Mouse (Mus musculus) hindbrain, embryonic 15.5 days (tissue): Measurements from ENCODE around the gene Dnah7c. TPM values are rescaled to one million over a fixed set of nuclear protein-coding genes. Genes with fewer than 3 reads are reported as not detected.
"Not testable (repeated sequence)": the region's sequence is repeated elsewhere in the genome, so short reads cannot be mapped to it uniquely, and the experiment has no call there.

Source experiments
- ATAC-seq: fragments of 200-750 bp; cut with Nextera tagmentation; 2 replicates; pipeline ENCODE4 v1.8.0; 2017; ENCODE audit warnings: low read depth, moderate number of reproducible peaks, moderate TSS enrichment; ENCODE audit not compliant: low FRiP score
- H3K27ac ChIP-seq: fragments of 300-500 bp; sonication (generic); replicated peaks from 2 replicates; pipeline ENCODE4 v1.5.1; 2015; ENCODE audit warnings: mild to moderate bottlenecking, inconsistent platforms
- H3K27me3 ChIP-seq: fragments of 300-500 bp; sonication (generic); 2 replicates; pipeline ENCODE4 v1.6.1; 2015; ENCODE audit warnings: control low read depth, inconsistent platforms
- H3K36me3 ChIP-seq: fragments of 300-500 bp; sonication (generic); 2 replicates; pipeline ENCODE4 v1.6.1; 2015; ENCODE audit warnings: control low read depth, inconsistent platforms
- H3K4me1 ChIP-seq: fragments of 300-500 bp; sonication (generic); replicated peaks from 2 replicates; pipeline ENCODE4 v1.6.1; 2015; ENCODE audit warnings: control low read depth, inconsistent platforms
- H3K4me2 ChIP-seq: fragments of 300-500 bp; sonication (generic); 2 replicates; pipeline ENCODE4 v1.6.1; 2015; ENCODE audit warnings: moderate library complexity, mild to moderate bottlenecking, inconsistent platforms
- H3K4me3 ChIP-seq: fragments of 300-500 bp; sonication (generic); 2 replicates; pipeline ENCODE4 v1.5.1; 2015; ENCODE audit warnings: mild to moderate bottlenecking, inconsistent platforms
- H3K9ac ChIP-seq: fragments of 300-500 bp; sonication (generic); 2 replicates; pipeline ENCODE4 v1.6.1; 2015; ENCODE audit warnings: inconsistent platforms
- H3K9me3 ChIP-seq: fragments of 300-500 bp; sonication (generic); 2 replicates; pipeline ENCODE4 v1.6.1; 2016; ENCODE audit warnings: control low read depth, inconsistent platforms
- WGBS: fragments of 180-500 bp; shearing (Covaris S2); methylation state at CpG from one replicate; pipeline ENCODE4 v1.1.7; 2015; 5-methylcytosine and 5-hydroxymethylcytosine counted together
- polyA plus RNA-seq: library from polyadenylated mRNA; unstranded; fragments of >200 nt; fragmentation: Nextera tagmentation; extraction: Ambion mirVana; gene quantifications from 2 replicates; pipeline ENCODE4 v1.2.1, GENCODE M21; 2015

The Dnah7c gene
- 0.16 and 0.52 TPM in 2 replicates for polyA plus RNA-seq

DNA sequence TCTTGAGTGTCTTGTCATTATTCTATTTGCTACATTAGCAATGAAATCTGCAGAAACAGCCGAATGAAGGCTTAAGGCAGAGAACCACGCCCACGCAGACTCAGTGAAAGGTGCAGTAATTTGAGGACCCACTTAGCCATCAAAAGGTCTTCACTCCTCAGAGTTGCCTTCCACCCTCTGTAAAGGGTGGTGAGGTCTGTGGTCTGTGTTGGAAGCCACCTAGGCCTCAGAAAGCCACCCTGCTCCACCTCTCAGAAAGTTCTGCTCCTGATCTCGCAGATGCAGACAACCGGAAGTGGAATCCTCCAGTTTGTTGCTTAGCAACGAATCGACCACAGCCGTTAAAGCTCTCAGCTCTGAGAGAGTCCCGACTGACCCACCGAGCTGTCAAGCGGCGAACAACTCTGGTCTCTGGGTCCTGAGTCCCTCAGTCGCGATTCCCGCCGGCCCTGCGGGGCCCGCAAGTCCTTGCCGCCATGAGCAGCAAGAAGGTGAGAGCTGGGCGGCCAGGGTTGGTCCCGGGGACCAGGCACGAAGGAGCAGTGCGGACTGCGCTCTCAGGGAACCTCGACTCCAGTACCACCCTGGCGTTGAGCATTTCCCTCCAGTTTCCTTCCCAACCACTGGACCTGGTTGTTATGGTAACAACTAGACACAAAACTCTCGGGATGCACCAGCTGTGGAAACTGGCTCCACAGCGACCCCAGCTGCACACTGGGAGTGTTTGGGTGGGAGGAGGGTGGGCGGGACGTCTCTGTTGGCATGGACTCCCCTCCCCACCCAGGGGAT, at the start of gene Dnah7c:
Gene Dnah7c (plus strand): TSS at position 456 of the 789 bp plus-strand sequence.
- H3K9me3 ChIP-seq, result no peaks in the 10 kb centered on the region
- 9% methylated on average over 30 of the region's 30 CpGs for WGBS

DNA sequence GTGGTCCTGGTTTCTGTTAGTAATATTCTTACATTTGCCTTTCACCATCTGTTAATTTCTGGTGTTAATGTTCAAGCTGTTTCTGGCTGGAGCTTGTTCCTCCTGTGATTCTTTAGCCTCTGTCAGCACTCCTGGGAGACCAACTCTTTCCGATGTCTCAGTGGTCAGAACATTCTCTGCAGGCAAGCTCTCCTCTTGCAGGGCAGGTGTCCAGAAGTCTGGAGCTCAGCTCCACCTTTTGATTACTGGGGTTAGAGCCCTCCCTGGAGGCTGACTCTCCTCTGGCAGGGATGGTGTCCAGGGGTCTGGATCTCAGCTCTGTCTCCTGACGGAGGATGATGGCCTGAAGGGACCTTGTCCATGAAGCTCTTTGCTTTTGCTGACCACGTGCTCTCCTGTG, 44.8 kb upstream of the Dnah7c start:
- not testable (repeated sequence) for H3K9me3 ChIP-seq, H3K4me3 ChIP-seq, H3K4me1 ChIP-seq, H3K4me2 ChIP-seq, H3K9ac ChIP-seq, H3K36me3 ChIP-seq, ATAC-seq, H3K27me3 ChIP-seq, H3K27ac ChIP-seq
- 89% methylated on average over 3 of the region's 3 CpGs for WGBS

More for the DNA sequence above, at the start of gene Dnah7c:
- Histone ChIP-seq H3K9ac (peak within 1 kb of the TSS; percentile 51), H3K27me3 (no peaks in the 10 kb centered on the region), H3K4me1 (no peaks in the 10 kb centered on the region; the same call in 1 of the 2 replicates), H3K4me3 (peak within 1 kb of the TSS; percentile 54), H3K27ac (no peak within 1 kb of the TSS), H3K36me3 (no peaks in the 10 kb centered on the region), H3K4me2 (peak within 1 kb of the TSS; percentile 97)
- ATAC-seq, result peak; percentile 91

DNA sequence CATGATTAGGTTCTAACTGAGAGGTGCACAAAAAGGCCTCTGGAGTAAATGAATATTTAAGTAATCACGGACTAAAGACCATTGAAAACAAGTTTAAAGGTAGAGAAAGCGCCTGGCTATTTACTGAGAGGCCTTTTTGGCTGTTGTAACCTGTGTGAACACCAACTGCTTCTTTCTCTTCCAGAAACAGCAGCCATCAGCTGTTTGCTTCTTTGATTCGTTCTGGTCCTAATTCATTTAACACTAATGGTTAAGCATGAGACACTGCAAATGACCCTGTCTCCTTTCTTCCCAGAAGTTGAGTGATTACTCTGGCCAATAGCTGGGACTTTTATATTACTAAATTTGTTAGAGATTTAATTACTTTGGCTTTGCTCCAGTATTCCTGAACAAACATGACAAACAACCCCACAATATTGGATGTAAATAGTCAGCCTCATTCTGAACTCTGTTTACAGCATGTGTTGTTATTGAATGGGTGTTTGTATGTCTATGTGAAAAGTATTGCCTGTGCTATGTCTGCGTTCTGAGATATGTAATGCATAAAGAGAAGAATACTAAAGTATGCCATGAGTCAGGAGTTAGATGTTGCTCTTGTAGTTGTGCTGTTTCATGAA, 30.6 kb upstream of the Dnah7c start:
- H3K36me3 ChIP-seq, H3K4me2 ChIP-seq, H3K4me1 ChIP-seq, H3K27me3 ChIP-seq, H3K4me3 ChIP-seq, H3K9ac ChIP-seq, H3K9me3 ChIP-seq, H3K27ac ChIP-seq: not testable (repeated sequence)
- WGBS, result 52% methylated on average over 3 of the region's 4 CpGs
- 0 out of 2 replicates have a peak, but pooled peaks have one; percentile 72 for ATAC-seq

GRCm38 (mm10) chr1:46408324-46409115, 16.9 kb upstream of the Dnah7c start:
- no peaks in the 10 kb centered on the region for H3K36me3 ChIP-seq
- H3K27me3 ChIP-seq, result no peaks in the 10 kb centered on the region
- H3K4me3 ChIP-seq, result no peak overlapping the region
- no peak for ATAC-seq
- no peak overlapping the region for H3K9ac ChIP-seq
- WGBS, result 89% methylated on average over 6 of the region's 6 CpGs
- H3K4me2 ChIP-seq, result no peak overlapping the region
- no peaks in the 10 kb centered on the region for H3K4me1 ChIP-seq
- no peaks in the 10 kb centered on the region for H3K9me3 ChIP-seq
- H3K27ac ChIP-seq, result no peak overlapping the region

GRCm38 (mm10) chr1:46414798-46415197, 10.6 kb upstream of the Dnah7c start:
- H3K4me1 ChIP-seq, H3K4me2 ChIP-seq, H3K4me3 ChIP-seq, H3K36me3 ChIP-seq, H3K9ac ChIP-seq, H3K9me3 ChIP-seq, ATAC-seq, H3K27me3 ChIP-seq, H3K27ac ChIP-seq: not testable (repeated sequence)
- 91% methylated on average over 7 of the region's 7 CpGs for WGBS

DNA sequence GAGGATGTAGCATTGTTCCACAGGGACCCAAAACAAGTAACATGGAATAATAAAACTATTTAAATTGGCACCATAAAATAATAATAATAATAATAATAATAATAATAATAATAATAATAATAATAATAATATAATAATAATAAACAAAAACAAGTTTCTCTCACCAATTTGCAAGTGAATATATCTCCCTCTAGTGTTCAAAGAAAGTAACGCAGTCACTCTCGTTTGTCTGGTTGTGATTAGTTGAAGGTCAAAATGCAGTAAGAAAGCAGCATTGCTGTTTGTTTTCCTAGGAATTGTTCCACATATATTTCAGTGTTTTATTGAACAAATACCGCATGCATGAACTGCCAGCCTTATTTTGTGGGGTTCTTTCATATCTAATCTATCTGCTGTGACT, 8.4 kb upstream of the Dnah7c start:
- not testable (repeated sequence) for H3K36me3 ChIP-seq, H3K27ac ChIP-seq, H3K4me3 ChIP-seq, ATAC-seq, H3K9me3 ChIP-seq, H3K27me3 ChIP-seq, H3K4me1 ChIP-seq, H3K9ac ChIP-seq, H3K4me2 ChIP-seq
- WGBS, result 28% methylated on average over 3 of the region's 3 CpGs

- H3K27ac ChIP-seq, result not testable (repeated sequence)
Measured at GRCm38 (mm10) chr1:46418966-46419365, 6.4 kb upstream of the Dnah7c start.

GRCm38 (mm10) chr1:46428401-46428800, 3.0 kb downstream of the Dnah7c start:
- no peaks in the 10 kb centered on the region; the same call in 1 of the 2 replicates for H3K4me1 ChIP-seq
- H3K4me3 ChIP-seq, result no peak overlapping the region
- ATAC-seq, result no peak
- no peak overlapping the region for H3K27ac ChIP-seq
- H3K9me3 ChIP-seq, result no peaks in the 10 kb centered on the region
- no peaks in the 10 kb centered on the region for H3K27me3 ChIP-seq
- no peak overlapping the region for H3K4me2 ChIP-seq
- H3K36me3 ChIP-seq, result no peaks in the 10 kb centered on the region
- WGBS, result 86% methylated on average over 2 of the region's 2 CpGs
- H3K9ac ChIP-seq, result no peak overlapping the region

More at GRCm38 (mm10) chr1:46418966-46419365, 6.4 kb upstream of the Dnah7c start:
- not testable (repeated sequence) for H3K4me1 ChIP-seq, H3K9ac ChIP-seq, H3K9me3 ChIP-seq, H3K4me2 ChIP-seq, H3K36me3 ChIP-seq, H3K27me3 ChIP-seq, H3K4me3 ChIP-seq
- WGBS, result 41% methylated on average over 4 of the region's 4 CpGs
- peak; percentile 87 for ATAC-seq

DNA sequence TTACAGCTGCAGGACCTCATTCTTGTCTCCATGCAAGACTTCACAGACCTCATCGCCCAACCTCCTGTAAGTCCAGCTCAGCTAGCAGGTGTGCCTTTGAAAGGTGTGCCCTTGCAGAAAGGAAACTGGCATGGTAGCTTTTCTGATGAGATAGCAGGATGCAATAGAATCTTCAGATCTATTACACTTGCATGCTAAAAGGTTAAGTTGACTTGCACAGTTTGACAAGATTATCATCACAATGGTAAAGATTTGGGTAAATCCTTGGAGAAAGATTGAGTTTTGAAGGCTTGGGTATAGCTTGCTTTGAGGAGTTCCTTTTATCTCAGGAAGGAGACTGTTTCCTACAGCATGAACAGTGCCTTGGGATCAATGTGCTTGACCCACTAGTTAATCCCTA, 89.3 kb downstream of the Dnah7c start:
- H3K36me3 ChIP-seq, H3K9ac ChIP-seq, H3K27me3 ChIP-seq, H3K9me3 ChIP-seq, ATAC-seq, H3K27ac ChIP-seq, H3K4me3 ChIP-seq, H3K4me1 ChIP-seq, H3K4me2 ChIP-seq: not testable (repeated sequence)
- 69% methylated on average over 1 of the region's 1 CpGs for WGBS

- Histone ChIP-seq H3K9ac (no peak overlapping the region), H3K4me3 (no peak overlapping the region), H3K4me1 (no peaks in the 10 kb centered on the region), H3K27me3 (no peaks in the 10 kb centered on the region), H3K36me3 (no peaks in the 10 kb centered on the region), H3K9me3 (no peaks in the 10 kb centered on the region), H3K4me2 (no peak overlapping the region), H3K27ac (no peak overlapping the region)
- no peak for ATAC-seq
Measured at GRCm38 (mm10) chr1:46521032-46521431, 95.6 kb downstream of the Dnah7c start.

- 55% methylated on average over 3 of the region's 3 CpGs for WGBS
- H3K27ac ChIP-seq, result not testable (repeated sequence)
Measured at GRCm38 (mm10) chr1:46526537-46526936, 101.1 kb downstream of the Dnah7c start.

GRCm38 (mm10) chr1:46544812-46545421, 119.5 kb downstream of the Dnah7c start:
- no peaks in the 10 kb centered on the region for H3K4me1 ChIP-seq
- H3K4me2 ChIP-seq, result no peak overlapping the region
- 55% methylated on average over 2 of the region's 2 CpGs for WGBS
- H3K27ac ChIP-seq, result no peak overlapping the region
- H3K9me3 ChIP-seq, result no peaks in the 10 kb centered on the region
- ATAC-seq, result no peak
- no peaks in the 10 kb centered on the region for H3K27me3 ChIP-seq
- H3K4me3 ChIP-seq, result no peak overlapping the region
- H3K36me3 ChIP-seq, result no peaks in the 10 kb centered on the region
- no peak overlapping the region for H3K9ac ChIP-seq

More at GRCm38 (mm10) chr1:46526537-46526936, 101.1 kb downstream of the Dnah7c start:
- not testable (repeated sequence) for H3K4me2 ChIP-seq, ATAC-seq, H3K9me3 ChIP-seq, H3K36me3 ChIP-seq, H3K9ac ChIP-seq, H3K4me3 ChIP-seq, H3K27me3 ChIP-seq, H3K4me1 ChIP-seq
